Mouse (Mus musculus): ENCODE data around the gene Kcnj12. TPM values are rescaled to one million over a fixed set of nuclear protein-coding genes. Genes with fewer than 3 reads are reported as not detected.

Kcnj12 gene
- polyA plus RNA-seq, 1 experiment, result not detected

- H3K36me3 ChIP-seq (replicated peaks; ENCODE audit: low read length), result no peaks in the 10 kb centered on the region
- H3K4me3 ChIP-seq (replicated peaks), result no peak overlapping the region
- H3K27me3 ChIP-seq (replicated peaks), result peaks cover 76% of the 10 kb centered on the region
- peaks cover 25% of the 10 kb centered on the region for H3K4me1 ChIP-seq
- TF ChIP-seq GATA1 (IDR thresholded peaks at IDR 0.05; ENCODE audit: borderline replicate concordance, low read length), result no peak
- TF ChIP-seq FLI1 (IDR thresholded peaks at IDR 0.05; ENCODE audit: low read length), result no peak
- H3K9me3 ChIP-seq, result peaks cover 12% of the 10 kb centered on the region
Observed at GRCm38 (mm10) chr11:61044741-61045140, 22.4 kb downstream of the Kcnj12 start.

GRCm38 (mm10) chr11:61047441-61047840 is 25.1 kb downstream of the Kcnj12 start:
- Histone ChIP-seq H3K27me3 (replicated peaks) (peaks cover 69% of the 10 kb centered on the region), H3K36me3 (replicated peaks; ENCODE audit: low read length) (no peaks in the 10 kb centered on the region), H3K4me3 (replicated peaks) (no peak overlapping the region), H3K9me3 (peaks cover 12% of the 10 kb centered on the region), H3K4me1 (peaks cover 32% of the 10 kb centered on the region)
- TF ChIP-seq GATA1 (IDR thresholded peaks at IDR 0.05; ENCODE audit: borderline replicate concordance, low read length) (no peak), FLI1 (IDR thresholded peaks at IDR 0.05; ENCODE audit: low read length) (no peak)

- Histone ChIP-seq H3K4me3 (replicated peaks) (no peak overlapping the region), H3K27me3 (replicated peaks) (peaks cover 44% of the 10 kb centered on the region), H3K9me3 (peaks cover 12% of the 10 kb centered on the region), H3K4me1 (peaks cover 12% of the 10 kb centered on the region), H3K36me3 (replicated peaks; ENCODE audit: low read length) (no peaks in the 10 kb centered on the region)
- TF ChIP-seq FLI1 (IDR thresholded peaks at IDR 0.05; ENCODE audit: low read length) (no peak), GATA1 (IDR thresholded peaks at IDR 0.05; ENCODE audit: borderline replicate concordance, low read length) (no peak)
Observed at GRCm38 (mm10) chr11:61051151-61051550, 28.8 kb downstream of the Kcnj12 start.

- no peak for TF ChIP-seq GATA1 (IDR thresholded peaks at IDR 0.05; ENCODE audit: borderline replicate concordance, low read length)
- TF ChIP-seq FLI1 (IDR thresholded peaks at IDR 0.05; ENCODE audit: low read length), result no peak
- H3K27me3 ChIP-seq (replicated peaks), result peaks cover 41% of the 10 kb centered on the region
- no peaks in the 10 kb centered on the region for H3K36me3 ChIP-seq (replicated peaks; ENCODE audit: low read length)
- H3K4me3 ChIP-seq (replicated peaks), result no peak overlapping the region
- no peaks in the 10 kb centered on the region for H3K9me3 ChIP-seq
- no peaks in the 10 kb centered on the region for H3K4me1 ChIP-seq
Observed at GRCm38 (mm10) chr11:61056871-61057270, 34.5 kb downstream of the Kcnj12 start.

- Histone ChIP-seq H3K36me3 (replicated peaks; ENCODE audit: low read length) (no peaks in the 10 kb centered on the region), H3K27me3 (replicated peaks) (peaks cover 55% of the 10 kb centered on the region), H3K4me3 (replicated peaks) (no peak overlapping the region), H3K9me3 (no peaks in the 10 kb centered on the region), H3K4me1 (peaks cover 5% of the 10 kb centered on the region; the same call in 1 of the 2 replicates)
- no peak for TF ChIP-seq FLI1 (IDR thresholded peaks at IDR 0.05; ENCODE audit: low read length)
- TF ChIP-seq GATA1 (IDR thresholded peaks at IDR 0.05; ENCODE audit: borderline replicate concordance, low read length), result no peak
Observed at GRCm38 (mm10) chr11:61059691-61060457, 37.5 kb downstream of the Kcnj12 start.

GRCm38 (mm10) chr11:61060634-61061033 is 38.3 kb downstream of the Kcnj12 start:
- TF ChIP-seq FLI1 (IDR thresholded peaks at IDR 0.05; ENCODE audit: low read length) (no peak), GATA1 (IDR thresholded peaks at IDR 0.05; ENCODE audit: borderline replicate concordance, low read length) (no peak)
- Histone ChIP-seq H3K4me1 (peaks cover 5% of the 10 kb centered on the region; the same call in 1 of the 2 replicates), H3K27me3 (replicated peaks) (peaks cover 62% of the 10 kb centered on the region), H3K9me3 (no peaks in the 10 kb centered on the region), H3K4me3 (replicated peaks) (no peak overlapping the region), H3K36me3 (replicated peaks; ENCODE audit: low read length) (no peaks in the 10 kb centered on the region)

- Histone ChIP-seq H3K9me3 (no peaks in the 10 kb centered on the region), H3K27me3 (replicated peaks) (peaks cover 80% of the 10 kb centered on the region), H3K4me3 (replicated peaks) (no peak overlapping the region), H3K36me3 (replicated peaks; ENCODE audit: low read length) (no peaks in the 10 kb centered on the region), H3K4me1 (peaks cover 5% of the 10 kb centered on the region; the same call in 1 of the 2 replicates)
- no peak for TF ChIP-seq GATA1 (IDR thresholded peaks at IDR 0.05; ENCODE audit: borderline replicate concordance, low read length)
- TF ChIP-seq FLI1 (IDR thresholded peaks at IDR 0.05; ENCODE audit: low read length), result no peak
Observed at GRCm38 (mm10) chr11:61062548-61063461, 40.4 kb downstream of the Kcnj12 start.

GRCm38 (mm10) chr11:61063503-61063902 is 41.1 kb downstream of the Kcnj12 start:
- TF ChIP-seq FLI1 (IDR thresholded peaks at IDR 0.05; ENCODE audit: low read length), result no peak
- no peak for TF ChIP-seq GATA1 (IDR thresholded peaks at IDR 0.05; ENCODE audit: borderline replicate concordance, low read length)
- Histone ChIP-seq H3K36me3 (replicated peaks; ENCODE audit: low read length) (no peaks in the 10 kb centered on the region), H3K4me3 (replicated peaks) (no peak overlapping the region), H3K9me3 (no peaks in the 10 kb centered on the region), H3K4me1 (peaks cover 5% of the 10 kb centered on the region; the same call in 1 of the 2 replicates), H3K27me3 (replicated peaks) (peaks cover 85% of the 10 kb centered on the region)

GRCm38 (mm10) chr11:61065620-61066019 is 43.3 kb downstream of the Kcnj12 start:
- H3K9me3 ChIP-seq, result no peaks in the 10 kb centered on the region
- H3K4me3 ChIP-seq (replicated peaks), result no peak overlapping the region
- no peaks in the 10 kb centered on the region for H3K36me3 ChIP-seq (replicated peaks; ENCODE audit: low read length)
- no peak for TF ChIP-seq GATA1 (IDR thresholded peaks at IDR 0.05; ENCODE audit: borderline replicate concordance, low read length)
- no peak for TF ChIP-seq FLI1 (IDR thresholded peaks at IDR 0.05; ENCODE audit: low read length)
- H3K27me3 ChIP-seq (replicated peaks), result peaks cover 93% of the 10 kb centered on the region
- H3K4me1 ChIP-seq, result peaks cover 5% of the 10 kb centered on the region; the same call in 1 of the 2 replicates
